Mouse (Mus musculus) limb, embryonic 13.5 days (tissue): ENCODE results near the gene Tnfsf11. TPM values are rescaled to one million over a fixed set of nuclear protein-coding genes. Genes with fewer than 3 reads are reported as not detected.
A peak's percentile ranks its signal among the peaks of the same experiment; 100 is the strongest.

ENCODE experiments used
- ATAC-seq: fragments of 200-750 bp; cut with Nextera tagmentation; 2 replicates; pipeline ENCODE4 v1.8.0; 2017; ENCODE audit warnings: low read depth, moderate number of reproducible peaks, moderate TSS enrichment; ENCODE audit not compliant: low FRiP score
- H3K27ac ChIP-seq: fragments of 300-500 bp; sonication (generic); 2 replicates; pipeline ENCODE4 v1.5.1; 2015; ENCODE audit warnings: inconsistent platforms, mild to moderate bottlenecking, moderate library complexity
- H3K27me3 ChIP-seq: fragments of 300-500 bp; sonication (generic); 2 replicates; pipeline ENCODE4 v1.6.1; 2015; ENCODE audit warnings: mild to moderate bottlenecking, inconsistent platforms
- H3K36me3 ChIP-seq: fragments of 300-500 bp; sonication (generic); 2 replicates; pipeline ENCODE4 v1.6.1; 2015; ENCODE audit warnings: inconsistent platforms, mild to moderate bottlenecking, moderate library complexity
- H3K4me1 ChIP-seq: fragments of 300-500 bp; sonication (generic); 2 replicates; pipeline ENCODE4 v1.6.1; 2015; ENCODE audit warnings: inconsistent platforms
- H3K4me2 ChIP-seq: fragments of 300-500 bp; sonication (generic); replicated peaks from 2 replicates; pipeline ENCODE4 v1.6.1; 2015; ENCODE audit warnings: inconsistent platforms, mild to moderate bottlenecking, moderate library complexity
- H3K4me3 ChIP-seq: fragments of 300-500 bp; sonication (generic); 2 replicates; pipeline ENCODE4 v1.5.1; 2015; ENCODE audit warnings: moderate library complexity, mild to moderate bottlenecking, inconsistent platforms
- H3K9ac ChIP-seq: fragments of 300-500 bp; sonication (generic); 2 replicates; pipeline ENCODE4 v1.6.1; 2015; ENCODE audit warnings: mild to moderate bottlenecking, inconsistent platforms
- H3K9me3 ChIP-seq: fragments of 300-500 bp; sonication (generic); 2 replicates; pipeline ENCODE4 v1.6.1; 2016; ENCODE audit warnings: inconsistent platforms
- WGBS: fragments of 180-500 bp; shearing (Covaris S2); methylation state at CpG from one replicate; pipeline ENCODE4 v1.1.7; 2015; 5-methylcytosine and 5-hydroxymethylcytosine counted together
- polyA plus RNA-seq: library from polyadenylated mRNA; unstranded; fragments of >200 nt; fragmentation: Nextera tagmentation; extraction: Ambion mirVana; gene quantifications from 2 replicates; pipeline ENCODE4 v1.2.1, GENCODE M21; 2015

Gene Tnfsf11
- 0.51 and 0.61 TPM in 2 replicates for polyA plus RNA-seq

- 2% methylated on average over 37 of the region's 51 CpGs for WGBS
- Histone ChIP-seq H3K4me2 (peak within 1 kb of the TSS; percentile 95), H3K9me3 (no peaks in the 10 kb centered on the region), H3K4me1 (peaks cover 6% of the 10 kb centered on the region; the same call in 1 of the 2 replicates), H3K4me3 (peak within 1 kb of the TSS; percentile 55), H3K27me3 (peaks cover 38% of the 10 kb centered on the region), H3K9ac (peak within 1 kb of the TSS; percentile 52), H3K36me3 (no peaks in the 10 kb centered on the region), H3K27ac (no peak within 1 kb of the TSS)
- ATAC-seq: peak; percentile 77
These were observed at the start of gene Tnfsf11 for GRCm38 (mm10) chr14:78307286-78308237. Gene Tnfsf11, minus strand, starts transcription at chr14:78308043.

GRCm38 (mm10) chr14:78356764-78357163 lies 48.9 kb upstream of the Tnfsf11 start:
- H3K4me1 ChIP-seq: no peaks in the 10 kb centered on the region
- H3K27ac ChIP-seq: no peak overlapping the region
- H3K27me3 ChIP-seq: no peaks in the 10 kb centered on the region
- no peaks in the 10 kb centered on the region for H3K36me3 ChIP-seq
- H3K4me3 ChIP-seq: no peak overlapping the region
- ATAC-seq: no peak
- no peak overlapping the region for H3K4me2 ChIP-seq
- WGBS: 66% methylated on average over 8 of the region's 8 CpGs
- H3K9me3 ChIP-seq: no peaks in the 10 kb centered on the region
- H3K9ac ChIP-seq: no peak overlapping the region

- 69% methylated on average over 4 of the region's 4 CpGs for WGBS
- H3K9ac ChIP-seq: no peak overlapping the region
- no peak for ATAC-seq
- H3K9me3 ChIP-seq: no peaks in the 10 kb centered on the region
- H3K27ac ChIP-seq: no peak overlapping the region
- no peak overlapping the region for H3K4me3 ChIP-seq
- no peaks in the 10 kb centered on the region for H3K36me3 ChIP-seq
- H3K27me3 ChIP-seq: no peaks in the 10 kb centered on the region
- no peak overlapping the region for H3K4me2 ChIP-seq
- H3K4me1 ChIP-seq: no peaks in the 10 kb centered on the region
These were observed 47.5 kb upstream of the Tnfsf11 start for GRCm38 (mm10) chr14:78355381-78355780.

GRCm38 (mm10) chr14:78352865-78353264 lies 45.0 kb upstream of the Tnfsf11 start:
- H3K27ac ChIP-seq: no peak overlapping the region
- no peaks in the 10 kb centered on the region for H3K27me3 ChIP-seq
- 71% methylated on average over 4 of the region's 4 CpGs for WGBS
- H3K4me2 ChIP-seq: no peak overlapping the region
- no peaks in the 10 kb centered on the region for H3K4me1 ChIP-seq
- no peak overlapping the region for H3K4me3 ChIP-seq
- no peak for ATAC-seq
- H3K9me3 ChIP-seq: no peaks in the 10 kb centered on the region
- H3K36me3 ChIP-seq: no peaks in the 10 kb centered on the region
- no peak overlapping the region for H3K9ac ChIP-seq

GRCm38 (mm10) chr14:78351544-78351943 lies 43.7 kb upstream of the Tnfsf11 start:
- Histone ChIP-seq H3K27me3 (no peaks in the 10 kb centered on the region), H3K4me1 (no peaks in the 10 kb centered on the region), H3K9ac (no peak overlapping the region), H3K36me3 (no peaks in the 10 kb centered on the region), H3K9me3 (no peaks in the 10 kb centered on the region), H3K4me2 (no peak overlapping the region), H3K27ac (no peak overlapping the region), H3K4me3 (no peak overlapping the region)
- ATAC-seq: no peak
- WGBS: 92% methylated on average over 7 of the region's 7 CpGs

- Histone ChIP-seq H3K4me1 (no peaks in the 10 kb centered on the region), H3K27me3 (no peaks in the 10 kb centered on the region), H3K27ac (no peak overlapping the region), H3K4me2 (no peak overlapping the region), H3K9me3 (no peaks in the 10 kb centered on the region), H3K4me3 (no peak overlapping the region), H3K36me3 (no peaks in the 10 kb centered on the region), H3K9ac (no peak overlapping the region)
- no peak for ATAC-seq
- 82% methylated on average over 2 of the region's 2 CpGs for WGBS
These were observed 39.9 kb upstream of the Tnfsf11 start for GRCm38 (mm10) chr14:78347715-78348114.

- ATAC-seq: no peak
- 62% methylated on average over 8 of the region's 8 CpGs for WGBS
- Histone ChIP-seq H3K9ac (no peak overlapping the region), H3K36me3 (no peaks in the 10 kb centered on the region), H3K4me2 (no peak overlapping the region), H3K27ac (no peak overlapping the region), H3K27me3 (no peaks in the 10 kb centered on the region), H3K4me3 (no peak overlapping the region), H3K9me3 (no peaks in the 10 kb centered on the region), H3K4me1 (no peaks in the 10 kb centered on the region)
These were observed 35.2 kb upstream of the Tnfsf11 start for GRCm38 (mm10) chr14:78343007-78343406.

- whole genome bisulfite sequencing: 79% methylated on average over 4 of the region's 4 CpGs
These were observed 34.3 kb upstream of the Tnfsf11 start for GRCm38 (mm10) chr14:78342146-78342545.

GRCm38 (mm10) chr14:78333341-78333740 lies 25.5 kb upstream of the Tnfsf11 start:
- Histone ChIP-seq H3K9ac (no peak overlapping the region), H3K36me3 (no peaks in the 10 kb centered on the region), H3K4me2 (no peak overlapping the region), H3K4me1 (peaks cover 15% of the 10 kb centered on the region; the same call in 1 of the 2 replicates), H3K27ac (no peak overlapping the region), H3K4me3 (no peak overlapping the region), H3K27me3 (no peaks in the 10 kb centered on the region), H3K9me3 (no peaks in the 10 kb centered on the region)
- WGBS: 81% methylated on average over 3 of the region's 3 CpGs
- ATAC-seq: no peak

More at GRCm38 (mm10) chr14:78342146-78342545, 34.3 kb upstream of the Tnfsf11 start:
- H3K27me3 ChIP-seq: no peaks in the 10 kb centered on the region
- no peaks in the 10 kb centered on the region for H3K4me1 ChIP-seq
- H3K4me2 ChIP-seq: no peak overlapping the region
- no peaks in the 10 kb centered on the region for H3K9me3 ChIP-seq
- no peak for ATAC-seq
- no peaks in the 10 kb centered on the region for H3K36me3 ChIP-seq
- no peak overlapping the region for H3K27ac ChIP-seq
- H3K9ac ChIP-seq: no peak overlapping the region
- H3K4me3 ChIP-seq: no peak overlapping the region

- H3K9ac ChIP-seq: no peak overlapping the region
- no peak overlapping the region for H3K4me2 ChIP-seq
- no peaks in the 10 kb centered on the region for H3K9me3 ChIP-seq
- no peak overlapping the region for H3K27ac ChIP-seq
- H3K27me3 ChIP-seq: no peaks in the 10 kb centered on the region
- H3K4me1 ChIP-seq: peaks cover 15% of the 10 kb centered on the region; the same call in 1 of the 2 replicates
- no peak overlapping the region for H3K4me3 ChIP-seq
- WGBS: 72% methylated on average over 7 of the region's 7 CpGs
- no peak for ATAC-seq
- no peaks in the 10 kb centered on the region for H3K36me3 ChIP-seq
These were observed 23.5 kb upstream of the Tnfsf11 start for GRCm38 (mm10) chr14:78331368-78331767.

GRCm38 (mm10) chr14:78330576-78331300 lies 22.9 kb upstream of the Tnfsf11 start:
- WGBS: 38% methylated on average over 11 of the region's 11 CpGs
- H3K27me3 ChIP-seq: no peaks in the 10 kb centered on the region
- no peak overlapping the region for H3K27ac ChIP-seq
- H3K4me3 ChIP-seq: no peak overlapping the region
- H3K9me3 ChIP-seq: no peaks in the 10 kb centered on the region
- no peak overlapping the region for H3K4me2 ChIP-seq
- no peaks in the 10 kb centered on the region for H3K36me3 ChIP-seq
- no peak overlapping the region for H3K9ac ChIP-seq
- peaks cover 15% of the 10 kb centered on the region; the same call in 1 of the 2 replicates for H3K4me1 ChIP-seq
- ATAC-seq: peak; percentile 48; the same call in 1 of the 2 replicates
